Mouse (Mus musculus): Measurements from ENCODE around the gene 2210010C04Rik. TPM values are rescaled to one million over a fixed set of nuclear protein-coding genes. Genes with fewer than 3 reads are reported as not detected.
"Not testable (repeated sequence)": the region's sequence is repeated elsewhere in the genome, so short reads cannot be mapped to it uniquely, and the experiment has no call there.

Gene 2210010C04Rik
- total RNA-seq, 1 experiment from 2014 or later = not detected

DNA sequence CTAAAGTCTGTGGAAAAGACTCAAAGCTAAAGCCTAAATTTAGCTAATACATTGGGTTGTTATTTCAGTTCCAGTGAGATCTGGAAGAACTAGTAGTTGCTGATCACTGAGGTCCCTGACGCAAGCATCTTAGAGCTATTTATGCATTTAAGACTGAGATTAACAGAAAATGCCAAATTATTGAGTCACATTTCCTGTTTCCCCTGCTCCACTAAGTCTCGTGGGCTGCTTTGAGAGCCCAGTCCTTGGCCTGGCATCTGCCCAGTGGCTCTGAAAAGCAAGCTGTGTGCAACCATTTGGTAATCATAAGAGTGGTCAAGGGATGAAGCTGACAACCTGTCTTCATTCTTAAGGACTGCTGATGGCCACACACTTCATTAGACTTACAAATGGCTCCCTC lies 8.3 kb downstream of the 2210010C04Rik start:
- no peak for ATAC-seq (replicated peaks; ENCODE audit: insufficient number of reproducible peaks, low FRiP score, low TSS enrichment, poor library complexity, severe bottlenecking)

DNA sequence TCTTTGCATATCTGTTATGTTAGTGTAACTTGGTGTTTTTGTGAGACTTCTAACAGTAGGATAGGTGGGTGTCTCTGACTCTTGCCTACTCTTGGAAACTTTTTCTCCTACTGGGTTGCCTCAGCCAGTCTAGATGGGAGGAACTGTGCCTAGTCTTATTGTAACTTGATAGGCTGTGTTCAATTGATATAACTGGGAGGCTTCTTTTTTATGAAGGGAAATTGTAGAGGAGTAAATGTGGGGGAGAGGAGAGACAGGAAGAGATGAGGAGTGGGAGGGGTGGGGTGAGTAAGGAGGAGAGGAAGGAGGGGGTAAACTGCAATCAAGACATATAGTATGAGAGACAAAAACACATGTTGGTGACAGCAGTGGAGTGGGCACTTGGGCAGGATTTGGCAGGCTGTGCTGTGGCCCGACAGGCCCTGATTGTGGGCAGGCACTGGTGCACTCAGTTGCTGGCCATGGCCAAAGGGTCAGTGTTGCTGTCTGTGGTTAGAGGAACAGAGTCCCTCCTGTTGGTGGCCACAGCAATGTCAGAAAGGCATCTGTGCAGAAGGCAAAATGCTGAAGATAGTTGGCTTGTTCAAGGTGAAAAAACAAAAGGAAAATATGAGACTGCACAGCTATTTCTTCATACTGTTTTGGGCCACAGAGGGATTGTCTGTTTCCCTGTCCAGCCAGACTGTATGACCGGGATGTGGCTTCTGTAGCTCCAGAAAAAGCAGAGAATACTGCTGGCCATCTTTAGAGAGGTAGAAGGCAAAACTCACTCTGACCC lies 9.2 kb downstream of the 2210010C04Rik start:
- ATAC-seq (replicated peaks; ENCODE audit: insufficient number of reproducible peaks, low FRiP score, low TSS enrichment, poor library complexity, severe bottlenecking) = no peak

DNA sequence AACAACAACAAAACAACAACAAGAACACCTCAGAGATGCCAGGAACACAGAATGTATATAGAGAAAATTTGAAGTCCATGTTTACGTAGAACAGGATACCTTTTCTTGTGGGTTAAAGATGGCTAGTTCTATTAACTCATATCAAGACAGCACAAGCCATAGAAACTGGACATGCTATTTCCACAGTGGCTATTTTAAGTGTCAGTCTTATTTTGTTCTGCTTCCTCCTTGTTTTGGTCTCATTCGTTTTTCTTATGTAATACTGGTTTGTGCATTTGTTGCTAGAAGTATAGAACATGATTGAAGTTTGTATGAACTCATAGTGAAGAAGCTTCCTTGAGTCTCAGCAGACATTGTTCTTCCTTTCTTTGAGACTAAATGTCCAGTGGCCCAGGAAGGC lies 16.2 kb downstream of the 2210010C04Rik start:
- ATAC-seq (replicated peaks; ENCODE audit: insufficient number of reproducible peaks, low FRiP score, low TSS enrichment, poor library complexity, severe bottlenecking) = no peak

DNA sequence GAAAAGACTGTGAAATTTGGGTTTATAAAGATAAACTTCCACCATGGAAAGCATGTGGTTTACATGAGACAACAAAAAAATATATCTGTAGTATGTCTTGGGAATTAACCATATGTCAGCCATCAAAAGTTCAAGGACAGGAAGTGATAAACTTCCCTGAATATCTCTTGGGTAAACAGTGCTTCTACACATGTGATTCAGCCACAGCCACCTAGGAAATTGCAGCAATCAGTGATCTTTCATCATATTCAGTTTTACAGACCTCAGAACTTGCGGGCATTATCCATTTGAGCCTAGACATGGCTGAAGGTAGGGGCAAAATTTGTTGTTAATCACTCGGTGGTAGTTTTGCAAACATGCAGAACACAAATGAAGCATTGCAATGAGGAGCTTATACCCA lies 16.7 kb downstream of the 2210010C04Rik start:
- ATAC-seq (replicated peaks; ENCODE audit: insufficient number of reproducible peaks, low FRiP score, low TSS enrichment, poor library complexity, severe bottlenecking) = no peak

DNA sequence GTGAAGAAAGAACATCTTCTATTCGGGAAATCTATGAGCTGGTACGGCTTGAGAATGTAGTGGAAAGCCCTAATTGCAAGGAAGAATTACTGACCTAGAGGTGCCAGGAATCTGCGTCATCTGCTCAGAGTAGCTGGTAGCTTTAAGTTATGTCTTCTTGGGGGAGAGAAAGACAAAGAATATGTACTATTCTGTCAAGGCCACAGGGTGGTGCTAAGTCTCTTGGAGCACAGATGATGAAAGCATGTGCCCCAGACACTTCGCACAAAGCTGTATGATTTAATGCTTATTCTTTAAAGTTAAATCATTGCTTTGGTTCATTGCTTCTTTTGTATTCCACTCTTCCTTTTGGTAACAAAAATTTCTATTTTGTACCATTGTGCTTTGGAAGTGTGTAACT lies 20.2 kb downstream of the 2210010C04Rik start:
- no peak for ATAC-seq (replicated peaks; ENCODE audit: insufficient number of reproducible peaks, low FRiP score, low TSS enrichment, poor library complexity, severe bottlenecking)

DNA sequence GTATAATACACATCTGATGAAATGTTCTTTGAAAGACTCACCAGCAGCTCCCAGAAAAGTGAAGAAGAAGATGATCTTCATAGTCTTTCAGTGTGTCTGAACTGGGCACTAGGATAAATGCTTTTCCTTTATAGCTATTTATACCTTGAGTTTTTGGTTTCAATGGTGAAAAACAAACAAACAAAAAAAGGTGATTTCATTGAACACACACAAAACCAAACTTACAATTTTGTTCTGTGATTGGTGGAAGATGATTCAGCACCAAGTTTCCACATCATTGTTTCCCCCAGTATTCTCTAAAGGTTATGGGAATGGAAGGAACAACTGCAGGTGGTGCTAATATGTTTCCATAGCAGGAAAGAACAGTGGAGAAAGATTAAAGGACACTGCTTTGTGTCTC lies 35.9 kb downstream of the 2210010C04Rik start, which contains the start of gene Gm2663:
Gene Gm2663 (minus strand): TSS at position 101 of the 400 bp plus-strand sequence.
- ATAC-seq (replicated peaks; ENCODE audit: insufficient number of reproducible peaks, low FRiP score, low TSS enrichment, poor library complexity, severe bottlenecking) = not testable (repeated sequence)

Other genes starting within 250 kb of the 2210010C04Rik start
- not detected in 3 replicates for gene Moxd2, start 148.0 kb downstream of the 2210010C04Rik start, total RNA-seq (2017)
- 1.3 to 2.0 TPM in 2 of 3 replicates, not detected in the other for gene Prss58, start 135.1 kb downstream of the 2210010C04Rik start, total RNA-seq (2017)
- gene 1700074P13Rik, start 95.0 kb downstream of the 2210010C04Rik start, total RNA-seq (2017) = 0.76 TPM in 1 of 3 replicates, not detected in the others
- gene Gm4744, start 83.6 kb downstream of the 2210010C04Rik start, total RNA-seq (2017) = not detected in 3 replicates
- gene 1810009J06Rik, start 70.8 kb downstream of the 2210010C04Rik start, total RNA-seq (2017) = not detected in 3 replicates
- gene Gm2663, start 36.0 kb downstream of the 2210010C04Rik start, total RNA-seq (2017) = not detected in 3 replicates

Measured in monocyte, adult 5-6 weeks (primary cell).